Mouse (Mus musculus) cerebellum, adult 2 months (tissue): ENCODE measurements around the gene Slc25a36.

Source experiments
- CTCF ChIP-seq: fragments of 200-500 bp; IDR thresholded peaks from 2 replicates; pipeline ENCODE4 v1.5.1; 2011; ENCODE audit warnings: low read depth, mild to moderate bottlenecking, control low read depth, low read length, moderate library complexity, borderline replicate concordance; ENCODE audit not compliant: insufficient read depth
- POLR2A ChIP-seq: fragments of 200-500 bp; IDR thresholded peaks from 2 replicates; pipeline ENCODE4 v1.6.1; 2011; ENCODE audit warnings: low read length, control low read depth, borderline replicate concordance; ENCODE audit not compliant: insufficient read depth

- no peak for TF ChIP-seq CTCF
- no peak for TF ChIP-seq POLR2A
Measured at GRCm38 (mm10) chr9:97064161-97064560, 46.8 kb downstream of the Slc25a36 start.
